Mouse (Mus musculus) ZHBTc4 (cell line): ENCODE results near the gene Olfr1201.
A peak's percentile ranks its signal among the peaks of the same experiment; 100 is the strongest.

Experiments used
- DNase-seq: peaks from one replicate; pipeline ENCODE4 v3.0.0-alpha.2; 2011; ENCODE audit warnings: low read depth, low spot score

Gene Olfr1201

DNA sequence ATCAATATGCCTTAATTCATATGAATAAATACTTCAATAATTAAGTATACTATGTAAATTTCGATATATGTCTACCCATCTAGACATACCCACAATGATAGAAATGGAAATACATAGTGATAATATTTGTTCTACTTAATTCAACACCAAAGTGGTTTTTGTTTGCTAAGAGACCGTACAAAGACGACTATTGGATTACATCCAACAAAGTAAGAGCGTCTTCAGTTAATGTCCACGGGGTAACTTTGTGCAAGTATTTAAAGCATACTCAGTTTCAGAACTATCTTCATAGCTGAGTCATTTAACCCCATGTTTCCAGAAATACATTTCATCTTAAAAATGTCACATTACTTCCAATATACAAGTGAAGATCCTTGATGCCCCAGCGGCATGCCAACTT is at the start of gene Olfr1201:
TSS of gene Olfr1201 (plus strand) at position 301 of the 400 bp plus-strand sequence.
- DNase-seq = no peak

DNA sequence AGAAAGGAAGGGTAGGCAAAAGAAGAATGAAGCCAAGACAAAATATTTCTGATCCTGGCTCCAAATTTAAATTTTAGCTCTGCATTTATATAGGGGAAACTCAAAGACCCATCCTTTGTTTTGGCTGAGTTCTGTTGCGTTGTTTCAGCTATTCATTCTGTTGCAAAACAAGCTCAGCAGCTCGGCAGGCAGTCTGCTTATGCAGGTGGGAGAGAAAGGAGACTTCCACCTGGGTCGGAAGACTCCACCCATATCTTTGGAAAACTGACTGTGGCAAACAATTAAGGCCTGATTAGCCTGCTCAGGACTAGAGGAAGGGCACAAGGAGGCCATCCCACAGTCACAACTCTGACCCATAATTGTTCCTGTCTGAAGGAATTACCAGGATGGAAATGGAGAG is 49.5 kb upstream of the Olfr1201 start:
- peak; percentile 46 for DNase-seq

GRCm38 (mm10) chr2:88751270-88751669 is 41.6 kb upstream of the Olfr1201 start, which contains the start of gene Olfr1198:
Gene Olfr1198, minus strand, starts transcription at chr2:88751370.
- no peak for DNase-seq

- no peak for DNase-seq
Observed at GRCm38 (mm10) chr2:88760369-88760768, 32.5 kb upstream of the Olfr1201 start, which contains the start of gene Olfr1199. Gene Olfr1199, minus strand, starts transcription at chr2:88760469.

DNA sequence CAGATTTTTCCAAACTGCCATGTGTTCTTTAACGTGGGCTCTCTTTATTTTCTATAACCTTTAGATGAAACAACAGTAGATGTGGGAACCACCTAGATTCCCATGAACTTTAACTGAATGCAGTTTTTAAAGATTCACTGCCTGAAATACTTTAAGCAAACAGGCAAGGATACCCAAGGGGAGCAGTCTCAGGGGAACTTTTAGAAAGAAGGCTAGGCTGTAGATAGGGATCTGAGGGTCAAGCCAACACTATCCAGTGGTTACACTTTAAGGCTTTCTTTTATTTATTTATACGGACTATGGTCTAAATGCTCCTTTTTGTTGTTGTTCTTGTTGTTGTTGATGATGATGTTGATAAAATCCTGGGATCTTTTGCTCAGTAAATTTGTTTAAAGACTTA is 22.4 kb upstream of the Olfr1201 start, which contains the start of gene Olfr1200:
TSS of gene Olfr1200 (minus strand) at position 101 of the 400 bp plus-strand sequence.
- no peak for DNase-seq

DNA sequence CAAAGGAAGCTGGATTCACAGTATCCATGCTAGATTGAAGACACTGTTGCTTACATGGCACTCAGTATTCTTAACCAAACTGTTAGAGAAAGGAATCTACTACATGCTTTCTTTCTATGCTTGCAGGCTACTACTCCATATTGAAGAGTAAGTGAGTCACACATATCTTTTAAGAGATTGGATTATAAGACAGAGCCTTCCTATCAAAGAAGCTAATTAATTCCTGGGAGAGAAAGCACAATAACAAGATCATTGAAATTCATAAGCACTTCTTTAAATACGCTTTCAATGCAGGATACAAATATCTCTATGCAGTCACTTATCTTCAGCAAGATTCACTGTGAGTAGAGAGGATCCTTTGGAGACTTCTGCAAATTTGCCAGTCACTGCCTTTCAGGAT is 21.4 kb downstream of the Olfr1201 start, which contains the start of gene Olfr1202:
TSS of gene Olfr1202 (plus strand) at position 301 of the 400 bp plus-strand sequence.
- DNase-seq = no peak

DNA sequence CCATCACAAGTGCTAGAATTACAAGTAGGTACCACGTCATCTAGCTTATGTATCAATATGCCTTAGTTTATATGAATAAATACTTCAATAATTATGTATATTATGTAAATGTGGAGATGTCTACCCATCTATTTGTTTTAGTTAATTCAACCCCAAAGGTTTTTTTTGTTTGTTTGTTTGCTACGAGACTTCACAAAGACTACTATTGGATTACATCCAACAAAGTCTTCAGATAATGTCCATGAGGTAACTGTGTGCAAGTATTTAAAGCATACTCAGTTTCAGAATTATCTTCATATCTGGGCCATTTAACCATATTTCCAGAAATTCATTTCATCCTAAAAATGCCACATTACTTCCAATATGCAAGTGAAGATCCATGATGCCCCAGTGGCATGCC is 36.6 kb downstream of the Olfr1201 start, which contains the start of gene Olfr1205:
TSS of gene Olfr1205 (plus strand) at position 301 of the 400 bp plus-strand sequence.
- DNase-seq = no peak

- no peak for DNase-seq
Observed at GRCm38 (mm10) chr2:88838477-88838876, 45.6 kb downstream of the Olfr1201 start.
